Mouse (Mus musculus) myocyte (in vitro differentiated cells): ENCODE results near the gene Dock11.

ENCODE experiments used
- CEBPB ChIP-seq: IDR thresholded peaks from 2 replicates; pipeline ENCODE4 v1.6.1; 2011; ENCODE audit warnings: mild to moderate bottlenecking, moderate library complexity; ENCODE audit not compliant: poor library complexity, insufficient read depth, severe bottlenecking
- E2F4 ChIP-seq: IDR thresholded peaks from one replicate; pipeline ENCODE4 v1.6.1; 2011; ENCODE audit warnings: mild to moderate bottlenecking, control low read depth, moderate library complexity; ENCODE audit not compliant: insufficient read depth
- POLR2A ChIP-seq: IDR thresholded peaks from one replicate; pipeline ENCODE4 v1.6.1; 2011; ENCODE audit warnings: low read depth, mild to moderate bottlenecking, control low read depth, moderate library complexity; ENCODE audit not compliant: insufficient read length
- USF1 ChIP-seq: IDR thresholded peaks from one replicate; pipeline ENCODE4 v1.6.1; 2011; ENCODE audit warnings: low read depth, mild to moderate bottlenecking, control low read depth, moderate library complexity

- TF ChIP-seq USF1 (no peak), CEBPB (0 out of 2 replicates have a peak, but pooled peaks have one; percentile 35), POLR2A (no peak), E2F4 (no peak)
Observed at GRCm38 (mm10) chrX:35919558-35919957, 30.9 kb downstream of the Dock11 start.
